Mouse (Mus musculus) stomach, embryonic 15.5 days (tissue): ENCODE results near the gene Mpped2. TPM values are rescaled to one million over a fixed set of nuclear protein-coding genes. Genes with fewer than 3 reads are reported as not detected.

Experiments
- ATAC-seq: fragments of 200-750 bp; cut with Nextera tagmentation; 2 replicates; pipeline ENCODE4 v1.8.0; 2017; ENCODE audit warnings: low read depth, moderate number of reproducible peaks, moderate TSS enrichment; ENCODE audit not compliant: insufficient read depth, low FRiP score
- H3K27ac ChIP-seq: fragments of 300-500 bp; sonication (generic); 2 replicates; pipeline ENCODE4 v1.5.1; 2015; ENCODE audit warnings: mild to moderate bottlenecking, inconsistent platforms
- H3K27me3 ChIP-seq: fragments of 300-500 bp; sonication (generic); replicated peaks from 2 replicates; pipeline ENCODE4 v1.6.1; 2015; ENCODE audit warnings: inconsistent platforms
- H3K36me3 ChIP-seq: fragments of 300-500 bp; sonication (generic); 2 replicates; pipeline ENCODE4 v1.6.1; 2015; ENCODE audit warnings: inconsistent platforms
- H3K4me1 ChIP-seq: fragments of 300-500 bp; sonication (generic); 2 replicates; pipeline ENCODE4 v1.6.1; 2015; ENCODE audit warnings: inconsistent platforms
- H3K4me2 ChIP-seq: fragments of 300-500 bp; sonication (generic); 2 replicates; pipeline ENCODE4 v1.6.1; 2015; ENCODE audit warnings: mild to moderate bottlenecking, inconsistent platforms
- H3K4me3 ChIP-seq: fragments of 300-500 bp; sonication (generic); replicated peaks from 2 replicates; pipeline ENCODE4 v1.5.1; 2015; ENCODE audit warnings: inconsistent platforms
- H3K9ac ChIP-seq: fragments of 300-500 bp; sonication (generic); 2 replicates; pipeline ENCODE4 v1.6.1; 2015; ENCODE audit warnings: inconsistent platforms
- H3K9me3 ChIP-seq: fragments of 300-500 bp; sonication (generic); 2 replicates; pipeline ENCODE4 v1.6.1; 2016; ENCODE audit warnings: inconsistent platforms
- WGBS: fragments of 180-500 bp; shearing (Covaris S2); methylation state at CpG from one replicate; pipeline ENCODE4 v1.1.7; 2015; 5-methylcytosine and 5-hydroxymethylcytosine counted together
- polyA plus RNA-seq: library from polyadenylated mRNA; unstranded; fragments of >200 nt; fragmentation: Nextera tagmentation; extraction: Ambion mirVana; gene quantifications from 2 replicates; pipeline ENCODE4 v1.2.1, GENCODE M21; 2015

The Mpped2 gene
- polyA plus RNA-seq, 1 experiment from 2014 or later = 30.1 TPM

- Histone ChIP-seq H3K4me3 (no peak overlapping the region), H3K27me3 (no peaks in the 10 kb centered on the region), H3K9me3 (no peaks in the 10 kb centered on the region), H3K4me1 (no peaks in the 10 kb centered on the region), H3K27ac (no peak overlapping the region), H3K36me3 (no peaks in the 10 kb centered on the region), H3K9ac (no peak overlapping the region), H3K4me2 (no peak overlapping the region)
- 86% methylated on average over 2 of the region's 2 CpGs for WGBS
- no peak for ATAC-seq
Measured at GRCm38 (mm10) chr2:106870886-106871285, 177.8 kb downstream of the Mpped2 start.

- Histone ChIP-seq H3K4me2 (no peak overlapping the region), H3K27me3 (no peaks in the 10 kb centered on the region), H3K9ac (no peak overlapping the region), H3K9me3 (no peaks in the 10 kb centered on the region), H3K4me1 (no peaks in the 10 kb centered on the region), H3K4me3 (no peak overlapping the region), H3K36me3 (no peaks in the 10 kb centered on the region), H3K27ac (no peak overlapping the region)
- 63% methylated on average over 9 of the region's 9 CpGs for WGBS
- ATAC-seq = no peak
Measured at GRCm38 (mm10) chr2:106873166-106873565, 180.1 kb downstream of the Mpped2 start.

GRCm38 (mm10) chr2:106883390-106883789, 190.3 kb downstream of the Mpped2 start:
- Histone ChIP-seq H3K9me3 (no peaks in the 10 kb centered on the region), H3K27me3 (no peaks in the 10 kb centered on the region), H3K27ac (no peak overlapping the region), H3K4me2 (no peak overlapping the region), H3K4me3 (no peak overlapping the region), H3K36me3 (no peaks in the 10 kb centered on the region), H3K9ac (no peak overlapping the region), H3K4me1 (no peaks in the 10 kb centered on the region)
- WGBS = 59% methylated on average over 8 of the region's 8 CpGs
- peak; percentile 18; the same call in 1 of the 2 replicates for ATAC-seq

GRCm38 (mm10) chr2:106888174-106888573, 195.1 kb downstream of the Mpped2 start:
- 0 out of 2 replicates have a peak, but pooled peaks cover 3% of the 10 kb centered on the region for H3K4me1 ChIP-seq
- WGBS = 92% methylated on average over 5 of the region's 5 CpGs
- H3K4me2 ChIP-seq = no peak overlapping the region
- H3K27me3 ChIP-seq = no peaks in the 10 kb centered on the region
- no peak overlapping the region for H3K27ac ChIP-seq
- H3K9me3 ChIP-seq = no peaks in the 10 kb centered on the region
- H3K4me3 ChIP-seq = no peak overlapping the region
- ATAC-seq = no peak
- no peak overlapping the region for H3K9ac ChIP-seq
- H3K36me3 ChIP-seq = no peaks in the 10 kb centered on the region

- no peaks in the 10 kb centered on the region for H3K36me3 ChIP-seq
- 9% methylated on average over 3 of the region's 3 CpGs for whole genome bisulfite sequencing
- no peaks in the 10 kb centered on the region for H3K27me3 ChIP-seq
- H3K9ac ChIP-seq = no peak overlapping the region
- no peak overlapping the region for H3K27ac ChIP-seq
- ATAC-seq = peak; percentile 75; the same call in 1 of the 2 replicates
- no peak overlapping the region for H3K4me2 ChIP-seq
- no peaks in the 10 kb centered on the region for H3K9me3 ChIP-seq
- no peak overlapping the region for H3K4me3 ChIP-seq
- 0 out of 2 replicates have a peak, but pooled peaks cover 3% of the 10 kb centered on the region for H3K4me1 ChIP-seq
Measured at GRCm38 (mm10) chr2:106889297-106890000, 196.4 kb downstream of the Mpped2 start.

- H3K4me3 ChIP-seq = no peak overlapping the region
- no peak overlapping the region for H3K27ac ChIP-seq
- 0 out of 2 replicates have a peak, but pooled peaks cover 3% of the 10 kb centered on the region for H3K4me1 ChIP-seq
- no peaks in the 10 kb centered on the region for H3K27me3 ChIP-seq
- H3K9me3 ChIP-seq = no peaks in the 10 kb centered on the region
- ATAC-seq = no peak
- H3K9ac ChIP-seq = no peak overlapping the region
- H3K4me2 ChIP-seq = no peak overlapping the region
- WGBS = 39% methylated on average over 3 of the region's 3 CpGs
- H3K36me3 ChIP-seq = no peaks in the 10 kb centered on the region
Measured at GRCm38 (mm10) chr2:106893376-106893775, 200.3 kb downstream of the Mpped2 start.

GRCm38 (mm10) chr2:106895326-106896023, 202.4 kb downstream of the Mpped2 start:
- Histone ChIP-seq H3K9ac (no peak overlapping the region), H3K4me2 (no peak overlapping the region), H3K36me3 (no peaks in the 10 kb centered on the region), H3K9me3 (no peaks in the 10 kb centered on the region), H3K27me3 (no peaks in the 10 kb centered on the region), H3K4me3 (no peak overlapping the region), H3K27ac (no peak overlapping the region), H3K4me1 (no peaks in the 10 kb centered on the region)
- no peak for ATAC-seq
- 31% methylated on average over 11 of the region's 11 CpGs for WGBS

GRCm38 (mm10) chr2:106896024-106896384, 202.9 kb downstream of the Mpped2 start:
- no peaks in the 10 kb centered on the region for H3K4me1 ChIP-seq
- H3K27me3 ChIP-seq = no peaks in the 10 kb centered on the region
- no peaks in the 10 kb centered on the region for H3K9me3 ChIP-seq
- WGBS = 52% methylated on average over 4 of the region's 4 CpGs
- no peak for ATAC-seq
- no peak overlapping the region for H3K27ac ChIP-seq
- no peak overlapping the region for H3K9ac ChIP-seq
- no peak overlapping the region for H3K4me2 ChIP-seq
- no peaks in the 10 kb centered on the region for H3K36me3 ChIP-seq
- no peak overlapping the region for H3K4me3 ChIP-seq

- ATAC-seq = no peak
- H3K4me3 ChIP-seq = no peak overlapping the region
- no peak overlapping the region for H3K27ac ChIP-seq
- WGBS = 76% methylated on average over 6 of the region's 6 CpGs
- H3K4me1 ChIP-seq = no peaks in the 10 kb centered on the region
- H3K36me3 ChIP-seq = no peaks in the 10 kb centered on the region
- no peak overlapping the region for H3K9ac ChIP-seq
- H3K4me2 ChIP-seq = no peak overlapping the region
- H3K27me3 ChIP-seq = no peaks in the 10 kb centered on the region
- no peaks in the 10 kb centered on the region for H3K9me3 ChIP-seq
Measured at GRCm38 (mm10) chr2:106911951-106912480, 218.9 kb downstream of the Mpped2 start.
